Mouse (Mus musculus) bone marrow, adult 2 months (tissue): ENCODE measurements around the gene Fastkd5. TPM values are rescaled to one million over a fixed set of nuclear protein-coding genes. Genes with fewer than 3 reads are reported as not detected.

ENCODE experiments used
- H3K27ac ChIP-seq: fragments of 200-500 bp; 2 replicates; pipeline ENCODE4 v1.5.1; 2012; ENCODE audit warnings: low read depth, mild to moderate bottlenecking, control low read depth, inconsistent platforms, low read length; ENCODE audit not compliant: control insufficient read depth, poor library complexity, insufficient read depth
- H3K4me1 ChIP-seq: fragments of 200-500 bp; 2 replicates; pipeline ENCODE4 v1.6.1; 2011; ENCODE audit warnings: low read length; ENCODE audit not compliant: control insufficient read depth, insufficient read depth
- H3K4me3 ChIP-seq: fragments of 200-500 bp; replicated peaks from 2 replicates; pipeline ENCODE3; 2011; ENCODE audit warnings: mild to moderate bottlenecking, low read depth, low read length, control low read depth; ENCODE audit not compliant: control insufficient read depth
- CTCF ChIP-seq: fragments of 200-500 bp; IDR thresholded peaks from 2 replicates; pipeline ENCODE4 v1.5.1; 2011; ENCODE audit warnings: low read length, control low read depth; ENCODE audit not compliant: control insufficient read depth, insufficient read depth
- POLR2A ChIP-seq: fragments of 200-500 bp; IDR thresholded peaks from 2 replicates; pipeline ENCODE4 v1.6.1; 2011; ENCODE audit warnings: low read depth, mild to moderate bottlenecking, control low read depth, low read length, borderline replicate concordance; ENCODE audit not compliant: control insufficient read depth
- WGBS: fragments of 180-500 bp; shearing (Covaris S2); methylation state at CpG from one replicate; pipeline ENCODE4 v1.1.7; 2018; 5-methylcytosine and 5-hydroxymethylcytosine counted together
- polyA plus RNA-seq: library from polyadenylated mRNA; stranded (reverse); fragments of >200 nt; gene quantifications from 2 replicates; pipeline ENCODE4 v1.2.4, GENCODE M21; 2011; ENCODE audit warnings: low replicate concordance; ENCODE audit not compliant: missing spikeins, insufficient read depth, insufficient read length

Gene Fastkd5
- polyA plus RNA-seq, 1 experiment = 2.5 TPM

DNA sequence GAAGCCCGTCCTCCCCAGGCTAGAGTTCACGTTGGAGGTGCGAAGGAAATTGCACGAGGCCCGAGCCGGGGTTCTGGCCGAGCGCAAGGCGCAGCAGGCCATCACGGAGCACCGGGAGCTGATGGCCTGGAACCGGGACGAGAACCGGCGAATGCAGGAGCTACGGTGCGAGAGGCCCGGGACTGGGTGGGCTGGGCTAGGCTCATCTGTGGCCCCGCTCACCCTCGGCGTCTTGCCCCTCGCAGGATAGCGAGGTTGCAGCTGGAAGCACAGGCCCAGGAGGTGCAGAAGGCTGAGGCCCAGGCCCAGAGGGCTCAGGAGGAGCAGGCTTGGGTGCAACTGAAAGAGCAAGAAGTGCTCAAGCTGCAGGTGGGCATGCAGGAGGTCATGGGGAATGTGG lies 65.8 kb downstream of the Fastkd5 start:
- Histone ChIP-seq H3K4me3 (peak overlapping the region; percentile 98), H3K4me1 (no peaks in the 10 kb centered on the region), H3K27ac (peak overlapping the region; percentile 61)
- TF ChIP-seq CTCF (no peak), POLR2A (no peak)
- under 1% methylated on average over 23 of the region's 23 CpGs for WGBS

Other genes starting within 250 kb of the Fastkd5 start
- 10.6 and 11.8 TPM in 2 replicates for gene Cpxm1, start 232.5 kb downstream of the Fastkd5 start, polyA plus RNA-seq
- not detected in 2 replicates for gene Gm28372, start 224.8 kb downstream of the Fastkd5 start, polyA plus RNA-seq
- not detected in 2 replicates for gene 1700020A23Rik, start 224.8 kb downstream of the Fastkd5 start, polyA plus RNA-seq
- not detected in 2 replicates for gene Tmem239, start 223.5 kb downstream of the Fastkd5 start, polyA plus RNA-seq
- 166 and 195 TPM in 2 replicates for gene Vps16, start 205.7 kb downstream of the Fastkd5 start, polyA plus RNA-seq
- 6.1 and 8.5 TPM in 2 replicates for gene Pced1a, start 205.3 kb downstream of the Fastkd5 start, polyA plus RNA-seq
- 25.6 and 33.1 TPM in 2 replicates for gene Ptpra, start 179.7 kb downstream of the Fastkd5 start, polyA plus RNA-seq
- 33.2 and 57.4 TPM in 2 replicates for gene Mrps26, start 66.3 kb downstream of the Fastkd5 start, polyA plus RNA-seq
- gene Oxt, start 53.9 kb downstream of the Fastkd5 start, polyA plus RNA-seq = not detected in 2 replicates
- gene Avp, start 47.5 kb downstream of the Fastkd5 start, polyA plus RNA-seq = not detected in 2 replicates
- 2.3 and 5.4 TPM in 2 replicates for gene Ubox5, start within 50 bp of the Fastkd5 start, polyA plus RNA-seq
- 0.72 and 2.6 TPM in 2 replicates for gene Lzts3, start 12.8 kb upstream of the Fastkd5 start, polyA plus RNA-seq
- gene Ddrgk1, start 34.6 kb upstream of the Fastkd5 start, polyA plus RNA-seq = 133 and 165 TPM in 2 replicates
- gene Itpa, start 37.6 kb upstream of the Fastkd5 start, polyA plus RNA-seq = 34.3 and 42.3 TPM in 2 replicates
- gene Slc4a11, start 67.5 kb upstream of the Fastkd5 start, polyA plus RNA-seq = 0.54 and 2.5 TPM in 2 replicates